ENCODE assay signal across 25 mouse cellular contexts in the genomic region with DNA sequence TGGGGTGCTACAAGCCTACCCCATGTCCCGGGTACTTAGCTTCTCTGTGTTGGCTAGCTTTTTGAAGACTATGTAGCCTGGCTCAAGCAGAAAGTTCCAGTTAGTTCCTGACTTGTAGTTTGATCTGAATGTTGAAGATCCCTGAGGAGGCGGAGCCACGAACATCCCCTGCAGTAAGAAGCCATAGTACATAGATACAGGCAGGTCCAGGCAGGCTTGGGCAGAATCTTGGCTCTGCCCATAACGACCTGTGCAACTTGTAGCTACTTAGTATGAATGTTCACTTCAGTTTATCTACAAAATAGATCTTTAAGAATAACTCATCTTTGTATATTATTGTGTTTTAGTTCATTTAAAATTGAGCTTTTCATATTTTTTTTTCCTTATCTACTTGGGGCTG. TPM values are rescaled to one million over a fixed set of nuclear protein-coding genes. Genes with fewer than 3 reads are reported as not detected.
"Had no signal": no experiment of that assay in that cellular context is flagged by ENCODE, and none has a peak within 500 bp of the region (broad histone marks: within the 10 kb centered on the region; RNA-seq: fewer than 3 reads in every experiment).

No protein-coding gene starts in this region.

- DNase-seq: heart, postnatal 10 days; heart, postnatal 14 days; heart, postnatal 36 days; heart, postnatal 4 days; kidney, adult 11 months; kidney, adult 18-20 months; kidney, adult 2 months; kidney, adult 8-10 months; kidney, adult 9 months; kidney, postnatal 10 days; kidney, postnatal 14 days; kidney, postnatal 25 days; kidney, postnatal 36 days; kidney, postnatal 4 days; layer of hippocampus, adult 9-11 months; layer of hippocampus, postnatal 36 days had no signal

RNA-seq across cellular contexts. Expression of gene Abhd12b, which starts 14.0 kb away (rescaled TPM):
- total RNA-seq: heart, postnatal 10 days; heart, postnatal 14 days; heart, postnatal 25 days; heart, postnatal 36 days; heart, postnatal 4 days; hematopoietic stem cell, adult 5-6 weeks; hindbrain, postnatal 0 days; layer of hippocampus, adult 18-20 months; layer of hippocampus, adult 2 months; layer of hippocampus, adult 8-10 months; layer of hippocampus, postnatal 14 days; layer of hippocampus, postnatal 25 days; left cerebral cortex, adult 18-20 months had no signal
